Mouse (Mus musculus) limb, embryonic 10.5 days (tissue): ENCODE results near the gene Nckap1l. TPM values are rescaled to one million over a fixed set of nuclear protein-coding genes. Genes with fewer than 3 reads are reported as not detected.
A peak's percentile ranks its signal among the peaks of the same experiment; 100 is the strongest.

ENCODE experiments used
- DNase-seq: peaks from one replicate; pipeline ENCODE4 v3.0.0-alpha.2; 2017; ENCODE audit warnings: low spot score
- H3K27ac ChIP-seq: fragments of 300-500 bp; sonication (generic); 2 replicates; pipeline ENCODE4 v1.5.1; 2016; ENCODE audit warnings: mild to moderate bottlenecking
- H3K27me3 ChIP-seq: fragments of 300-500 bp; sonication (generic); 2 replicates; pipeline ENCODE4 v1.6.1; 2016; ENCODE audit warnings: low read depth, mild to moderate bottlenecking; ENCODE audit not compliant: poor library complexity, severe bottlenecking
- H3K36me3 ChIP-seq: fragments of 300-500 bp; sonication (generic); 2 replicates; pipeline ENCODE4 v1.6.1; 2016; ENCODE audit warnings: mild to moderate bottlenecking, moderate library complexity
- H3K4me1 ChIP-seq: fragments of 300-500 bp; sonication (generic); 2 replicates; pipeline ENCODE4 v1.6.1; 2016
- H3K4me3 ChIP-seq: fragments of 300-500 bp; sonication (generic); 2 replicates; pipeline ENCODE4 v1.5.1; 2016; ENCODE audit warnings: mild to moderate bottlenecking, moderate library complexity
- H3K9me3 ChIP-seq: fragments of 300-500 bp; sonication (generic); replicated peaks from 2 replicates; pipeline ENCODE4 v1.6.1; 2016; ENCODE audit warnings: mild to moderate bottlenecking
- WGBS: fragments of 180-500 bp; shearing (Covaris S2); methylation state at CpG from one replicate; pipeline ENCODE4 v1.1.7; 2016; 5-methylcytosine and 5-hydroxymethylcytosine counted together
- polyA plus RNA-seq: library from polyadenylated mRNA; unstranded; fragments of >200 nt; fragmentation: Nextera tagmentation; extraction: Ambion mirVana; gene quantifications from 2 replicates; pipeline ENCODE4 v1.2.1, GENCODE M21; 2016

The Nckap1l gene
- polyA plus RNA-seq, 1 experiment from 2014 or later = 1.4 TPM

DNA sequence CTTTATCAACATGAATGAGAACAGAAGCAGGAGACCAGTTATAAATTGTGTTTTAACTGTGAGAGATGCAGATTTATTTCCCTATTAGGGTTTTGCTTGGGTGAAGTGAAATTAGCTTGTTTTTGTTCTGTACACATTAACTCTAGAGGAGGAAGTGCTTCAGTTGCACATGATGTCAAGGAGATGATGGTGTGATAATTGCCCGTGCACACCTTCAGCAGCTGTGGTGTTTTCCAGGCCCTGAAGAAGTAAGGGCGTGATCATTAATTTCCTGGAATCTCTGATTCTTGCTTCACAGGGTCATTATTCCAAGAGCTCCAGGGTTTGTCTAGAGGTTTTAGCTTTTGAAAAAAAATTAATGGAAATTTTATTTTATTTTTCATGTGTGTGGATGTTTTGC, 26.5 kb downstream of the Nckap1l start:
- no peak for DNase-seq
- Histone ChIP-seq H3K36me3 (no peaks in the 10 kb centered on the region), H3K4me3 (no peak overlapping the region), H3K4me1 (peaks cover 7% of the 10 kb centered on the region; the same call in 1 of the 2 replicates), H3K27me3 (peaks cover 6% of the 10 kb centered on the region; the same call in 1 of the 2 replicates), H3K9me3 (no peaks in the 10 kb centered on the region), H3K27ac (no peak overlapping the region)
- 88% methylated on average over 2 of the region's 2 CpGs for WGBS

GRCm38 (mm10) chr15:103482488-103482887, 28.9 kb downstream of the Nckap1l start:
- H3K4me3 ChIP-seq = no peak overlapping the region
- H3K27ac ChIP-seq = no peak overlapping the region
- peaks cover 11% of the 10 kb centered on the region; the same call in 1 of the 2 replicates for H3K4me1 ChIP-seq
- DNase-seq = no peak
- H3K9me3 ChIP-seq = no peaks in the 10 kb centered on the region
- 0% methylated on average over 1 of the region's 1 CpGs for WGBS
- no peaks in the 10 kb centered on the region for H3K36me3 ChIP-seq
- peaks cover 6% of the 10 kb centered on the region; the same call in 1 of the 2 replicates for H3K27me3 ChIP-seq

DNA sequence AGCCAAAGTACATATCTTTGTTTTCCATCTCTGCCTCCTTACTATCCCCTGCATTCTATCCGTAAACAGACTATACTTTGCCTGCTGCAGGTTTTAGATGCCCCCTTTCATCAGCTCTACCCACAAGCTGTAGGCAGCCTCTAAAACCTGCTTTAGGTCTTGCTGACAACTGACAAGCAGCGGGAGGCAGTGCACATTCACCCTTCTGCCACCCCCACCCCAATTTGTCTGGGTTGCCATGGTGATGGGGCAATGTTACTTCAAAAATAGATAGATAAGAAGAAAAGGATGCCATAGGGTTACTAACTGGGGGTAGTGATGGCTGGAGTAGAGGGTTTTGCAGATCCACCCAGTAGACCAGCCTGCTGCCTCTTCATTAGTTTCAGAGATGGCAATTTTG, 30.9 kb downstream of the Nckap1l start:
- H3K4me1 ChIP-seq = peaks cover 13% of the 10 kb centered on the region; the same call in 1 of the 2 replicates
- H3K9me3 ChIP-seq = no peaks in the 10 kb centered on the region
- no peak for DNase-seq
- WGBS = 41% methylated on average over 2 of the region's 2 CpGs
- peaks cover 6% of the 10 kb centered on the region; the same call in 1 of the 2 replicates for H3K27me3 ChIP-seq
- no peaks in the 10 kb centered on the region for H3K36me3 ChIP-seq
- no peak overlapping the region for H3K27ac ChIP-seq
- H3K4me3 ChIP-seq = no peak overlapping the region

DNA sequence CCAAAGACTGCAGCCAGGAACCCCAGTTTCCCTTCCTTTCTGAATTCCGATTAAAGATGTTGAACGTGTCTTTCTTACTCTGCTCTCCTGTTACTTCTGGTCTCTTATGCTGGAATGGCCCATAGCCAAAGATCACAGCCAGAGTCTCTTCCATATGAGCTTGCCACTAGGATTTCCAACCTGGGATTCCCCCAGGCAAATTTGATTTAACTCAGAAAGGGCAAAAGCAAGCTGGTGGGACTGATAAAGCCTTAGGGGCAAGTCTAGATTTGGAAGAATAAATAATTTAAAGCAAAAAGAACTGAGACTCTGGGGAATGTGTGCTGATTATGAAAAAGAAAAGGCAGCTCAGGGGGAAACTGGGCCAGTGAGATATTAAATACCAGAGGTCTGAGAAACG, 31.5 kb downstream of the Nckap1l start:
- Histone ChIP-seq H3K9me3 (no peaks in the 10 kb centered on the region), H3K36me3 (no peaks in the 10 kb centered on the region), H3K4me1 (peaks cover 13% of the 10 kb centered on the region; the same call in 1 of the 2 replicates), H3K27ac (no peak overlapping the region), H3K27me3 (peaks cover 6% of the 10 kb centered on the region; the same call in 1 of the 2 replicates), H3K4me3 (no peak overlapping the region)
- no peak for DNase-seq
- 69% methylated on average over 3 of the region's 3 CpGs for WGBS

DNA sequence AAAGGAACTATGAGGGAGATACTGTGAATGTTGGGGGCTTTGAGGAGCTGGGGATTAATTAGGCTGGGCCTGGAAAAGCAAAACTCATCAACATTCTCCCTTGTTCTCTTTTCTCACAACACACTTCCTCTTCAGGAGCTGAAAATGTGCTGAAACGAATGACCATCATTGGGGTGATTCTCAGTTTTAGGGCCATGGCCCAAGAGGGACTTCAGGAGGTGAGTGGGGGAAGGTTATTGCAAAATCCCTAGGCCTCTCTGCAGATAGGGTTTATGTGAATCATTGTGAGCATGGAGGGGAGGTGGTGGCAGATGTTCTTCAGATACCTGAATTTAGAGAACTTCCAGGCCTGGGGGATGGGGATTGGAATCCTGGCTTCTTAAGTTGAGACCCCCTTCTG, 33.1 kb downstream of the Nckap1l start:
- 55% methylated on average over 1 of the region's 1 CpGs for WGBS
- DNase-seq = no peak
- no peak overlapping the region for H3K4me3 ChIP-seq
- no peak overlapping the region for H3K27ac ChIP-seq
- H3K36me3 ChIP-seq = no peaks in the 10 kb centered on the region
- peaks cover 13% of the 10 kb centered on the region; the same call in 1 of the 2 replicates for H3K4me1 ChIP-seq
- peaks cover 6% of the 10 kb centered on the region; the same call in 1 of the 2 replicates for H3K27me3 ChIP-seq
- H3K9me3 ChIP-seq = no peaks in the 10 kb centered on the region

- DNase-seq = no peak
- WGBS = 74% methylated on average over 4 of the region's 4 CpGs
Measured at GRCm38 (mm10) chr15:103488336-103488735, 34.7 kb downstream of the Nckap1l start.

DNA sequence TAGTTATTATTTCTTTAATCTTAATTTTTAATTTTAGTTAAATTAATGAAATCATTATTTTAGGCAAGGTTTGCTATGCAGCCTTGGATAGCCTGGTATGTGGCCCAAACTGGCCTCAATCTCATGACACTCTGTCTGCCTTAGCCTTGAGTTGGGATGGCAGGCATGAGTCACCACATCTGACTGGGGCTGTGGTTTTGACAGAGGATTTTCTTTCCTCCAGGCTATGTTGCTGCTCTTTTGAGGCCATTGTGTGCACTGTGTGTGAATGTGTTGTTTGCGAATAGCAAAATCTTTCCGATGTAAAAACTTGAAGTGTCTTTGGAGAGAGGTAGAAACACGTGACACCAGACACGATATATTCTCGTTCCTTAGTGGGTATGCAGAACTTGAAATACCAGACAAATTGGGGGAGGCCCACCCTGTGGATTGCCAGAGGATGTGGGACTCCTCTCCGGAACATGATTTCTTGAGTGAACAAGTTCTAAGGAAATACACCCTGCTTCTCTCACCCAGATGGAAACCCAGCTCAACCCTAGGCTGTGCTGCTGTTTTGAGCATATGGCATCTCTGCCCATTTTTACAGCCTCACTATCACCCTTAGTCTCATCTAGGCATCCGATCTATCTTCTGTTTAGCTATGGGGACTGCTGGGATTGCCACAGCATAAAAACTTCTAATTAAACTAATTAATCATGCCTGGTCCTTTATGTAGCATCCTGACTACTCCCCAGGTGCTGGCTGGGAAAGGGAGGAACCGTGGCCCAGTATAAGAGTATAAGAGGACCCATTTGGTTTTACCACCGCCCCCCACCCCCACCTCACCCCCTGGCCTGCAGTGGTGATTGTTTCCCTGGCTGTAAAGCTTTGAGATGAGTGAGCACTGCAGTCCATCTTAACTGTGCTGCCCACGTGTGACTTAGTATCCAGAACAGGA, 42.9 kb downstream of the Nckap1l start:
- Histone ChIP-seq H3K4me3 (no peak overlapping the region), H3K4me1 (peaks cover 16% of the 10 kb centered on the region), H3K9me3 (no peaks in the 10 kb centered on the region), H3K27ac (no peak overlapping the region), H3K36me3 (no peaks in the 10 kb centered on the region), H3K27me3 (peaks cover 20% of the 10 kb centered on the region)
- 65% methylated on average over 10 of the region's 10 CpGs for WGBS
- DNase-seq = no peak

More at GRCm38 (mm10) chr15:103488336-103488735, 34.7 kb downstream of the Nckap1l start:
- no peaks in the 10 kb centered on the region for H3K9me3 ChIP-seq
- H3K27ac ChIP-seq = no peak overlapping the region
- no peak overlapping the region for H3K4me3 ChIP-seq
- peaks cover 13% of the 10 kb centered on the region; the same call in 1 of the 2 replicates for H3K4me1 ChIP-seq
- H3K36me3 ChIP-seq = no peaks in the 10 kb centered on the region
- peaks cover 2% of the 10 kb centered on the region; the same call in 1 of the 2 replicates for H3K27me3 ChIP-seq

GRCm38 (mm10) chr15:103498157-103498556, 44.6 kb downstream of the Nckap1l start:
- H3K4me3 ChIP-seq = no peak overlapping the region
- no peaks in the 10 kb centered on the region for H3K9me3 ChIP-seq
- no peak for DNase-seq
- 18% methylated on average over 3 of the region's 3 CpGs for WGBS
- H3K27me3 ChIP-seq = peaks cover 32% of the 10 kb centered on the region
- no peaks in the 10 kb centered on the region for H3K36me3 ChIP-seq
- no peak overlapping the region for H3K27ac ChIP-seq
- peaks cover 28% of the 10 kb centered on the region for H3K4me1 ChIP-seq

GRCm38 (mm10) chr15:103500723-103501122, 47.1 kb downstream of the Nckap1l start:
- H3K9me3 ChIP-seq = no peaks in the 10 kb centered on the region
- WGBS = 43% methylated on average over 1 of the region's 1 CpGs
- H3K36me3 ChIP-seq = no peaks in the 10 kb centered on the region
- no peak overlapping the region for H3K4me3 ChIP-seq
- H3K27me3 ChIP-seq = peaks cover 57% of the 10 kb centered on the region
- DNase-seq = no peak
- no peak overlapping the region for H3K27ac ChIP-seq
- H3K4me1 ChIP-seq = peaks cover 35% of the 10 kb centered on the region

DNA sequence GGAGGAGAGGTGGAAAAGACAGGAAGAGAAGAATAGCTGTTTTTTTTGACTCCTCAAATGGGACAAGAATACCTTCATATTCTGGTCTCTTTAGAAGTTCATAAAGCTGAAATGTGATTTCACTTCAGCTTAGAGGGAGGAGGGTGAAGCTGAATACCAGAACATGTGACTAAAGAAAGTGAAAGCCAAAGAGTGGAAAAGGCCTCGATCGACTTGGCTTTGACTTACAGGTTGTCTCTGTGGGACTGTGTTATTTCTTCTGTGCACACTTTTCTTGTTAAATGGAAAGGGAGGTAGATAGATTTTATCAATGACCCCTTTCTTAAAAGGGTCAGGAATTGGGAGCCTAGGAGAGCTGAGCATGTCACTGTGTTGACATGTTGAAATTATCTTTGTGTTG, 47.6 kb downstream of the Nckap1l start:
- Histone ChIP-seq H3K9me3 (no peaks in the 10 kb centered on the region), H3K27ac (no peak overlapping the region), H3K4me3 (no peak overlapping the region), H3K4me1 (peaks cover 35% of the 10 kb centered on the region), H3K27me3 (peaks cover 62% of the 10 kb centered on the region), H3K36me3 (no peaks in the 10 kb centered on the region)
- WGBS = 83% methylated on average over 2 of the region's 2 CpGs
- DNase-seq = no peak

DNA sequence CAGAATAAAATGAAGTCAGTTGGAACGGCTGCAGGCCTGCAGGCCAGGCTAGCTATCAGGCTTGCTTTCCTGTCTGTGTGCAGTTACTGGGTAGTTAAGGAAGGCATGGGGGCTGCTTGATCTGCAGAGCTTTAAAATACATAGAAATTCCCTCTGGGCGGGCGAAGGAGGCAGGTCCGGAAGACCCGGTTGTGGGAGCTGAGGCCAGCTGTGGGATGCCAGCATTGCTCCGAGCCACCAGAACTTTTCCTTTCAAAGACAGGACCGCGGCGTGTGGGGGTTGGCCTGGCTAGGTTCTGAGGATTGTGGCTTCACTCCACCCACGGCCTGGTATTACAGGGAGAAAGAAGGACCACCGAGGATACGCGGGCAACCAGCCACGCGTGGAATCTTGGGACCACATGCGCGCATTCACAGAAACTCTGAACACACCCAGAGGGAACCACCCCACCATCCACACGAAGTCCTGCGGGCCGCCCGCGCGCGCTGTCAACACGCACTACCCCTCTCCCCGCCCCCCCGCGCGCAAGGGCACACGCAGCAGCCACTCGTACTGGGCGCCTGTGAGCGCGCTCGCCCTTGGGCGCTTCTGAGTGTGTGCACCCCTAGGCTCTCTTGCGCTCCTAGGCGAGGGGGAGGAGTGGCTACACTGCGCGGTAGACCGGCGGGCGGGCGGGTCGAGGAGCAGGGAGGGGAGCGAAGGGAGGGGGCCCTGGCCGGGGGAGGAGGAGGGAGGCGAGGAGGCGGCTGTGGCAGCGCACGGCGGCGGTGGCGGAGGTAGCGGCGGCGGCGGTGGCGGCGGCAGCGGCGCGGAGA, 49.0 kb downstream of the Nckap1l start, which contains the start of gene Pde1b:
Gene Pde1b, plus strand, starts transcription at position 600 of the 816 bp plus-strand sequence.
- H3K27ac ChIP-seq = peak within 1 kb of the TSS; percentile 79
- H3K27me3 ChIP-seq = peaks cover 75% of the 10 kb centered on the region
- peak within 1 kb of the TSS; percentile 74 for H3K4me3 ChIP-seq
- no peaks in the 10 kb centered on the region for H3K9me3 ChIP-seq
- DNase-seq = peak; percentile 71
- no peaks in the 10 kb centered on the region for H3K36me3 ChIP-seq
- H3K4me1 ChIP-seq = peaks cover 28% of the 10 kb centered on the region
- WGBS = 1% methylated on average over 62 of the region's 63 CpGs

DNA sequence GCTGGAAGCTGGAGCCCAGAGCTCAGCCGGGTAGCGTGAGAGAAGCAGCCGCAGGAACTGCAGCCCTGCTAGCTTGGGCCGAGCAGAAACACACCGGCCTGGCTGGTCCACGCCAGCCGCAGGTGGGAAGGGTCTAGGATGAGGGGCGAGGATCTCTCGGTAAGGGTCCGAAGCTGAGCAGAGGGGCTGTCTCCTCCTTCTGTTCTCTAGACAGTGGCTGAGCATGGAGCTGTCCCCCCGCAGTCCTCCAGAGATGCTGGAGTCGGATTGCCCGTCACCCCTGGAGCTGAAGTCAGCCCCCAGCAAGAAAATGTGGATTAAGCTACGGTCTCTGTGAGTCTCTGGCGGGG, 49.6 kb downstream of the Nckap1l start:
- peak overlapping the region; percentile 79 for H3K27ac ChIP-seq
- H3K4me3 ChIP-seq = peak overlapping the region; percentile 74
- peaks cover 22% of the 10 kb centered on the region for H3K4me1 ChIP-seq
- no peaks in the 10 kb centered on the region for H3K9me3 ChIP-seq
- H3K36me3 ChIP-seq = no peaks in the 10 kb centered on the region
- DNase-seq = no peak
- H3K27me3 ChIP-seq = peaks cover 79% of the 10 kb centered on the region
- WGBS = 0% methylated on average over 14 of the region's 15 CpGs
